Mouse (Mus musculus) embryo, embryonic 10.5 days (tissue): ENCODE results near the gene Lrtm1.

Source experiments
- DNase-seq: peaks from one replicate; pipeline ENCODE4 v3.0.0-alpha.2; 2015; ENCODE audit warnings: low spot score

The Lrtm1 gene

DNA sequence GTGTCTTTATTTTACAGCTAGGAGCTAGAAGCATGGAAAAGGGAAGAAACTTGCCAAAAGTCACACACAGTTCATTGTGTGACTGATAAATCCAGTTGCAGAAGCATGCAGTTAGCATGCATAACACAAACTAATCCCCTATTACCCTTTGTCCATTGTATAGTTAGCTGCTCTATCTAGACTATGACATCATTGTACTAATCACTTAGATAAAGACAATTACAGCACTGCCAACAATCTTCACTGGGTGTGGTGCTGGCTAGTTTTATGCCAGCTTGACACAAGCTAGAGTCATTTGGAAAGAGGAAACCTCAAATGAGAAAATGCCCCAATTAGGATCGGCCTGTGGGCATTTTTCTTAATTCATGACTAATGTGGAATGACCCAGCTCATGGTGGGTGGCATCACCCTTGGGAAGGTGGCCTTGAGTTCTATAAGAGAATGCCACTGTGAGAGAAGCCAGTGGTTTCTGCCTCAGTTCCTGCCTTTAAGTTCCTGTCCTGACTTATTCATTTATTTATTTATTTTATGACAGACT is 13.9 kb downstream of the Lrtm1 start:
- no peak for DNase-seq

DNA sequence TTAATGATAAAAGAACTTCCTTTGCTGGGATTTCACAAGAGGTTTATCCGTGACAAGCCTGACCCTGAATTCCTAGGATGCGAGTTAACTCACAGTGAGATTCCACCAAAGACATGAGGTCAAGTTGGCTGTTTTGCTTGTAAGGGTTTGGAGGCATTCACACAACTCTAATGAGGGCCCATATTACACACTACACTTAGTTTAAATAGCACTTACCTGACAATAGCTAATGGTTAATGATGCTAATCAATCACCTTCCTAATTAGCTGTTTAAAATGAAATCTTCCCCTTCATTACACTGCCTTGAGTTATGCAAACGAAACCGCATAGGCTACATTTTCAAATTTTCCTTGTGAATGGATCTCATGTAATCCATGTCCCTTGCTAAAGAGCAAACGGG is 20.2 kb downstream of the Lrtm1 start:
- no peak for DNase-seq

DNA sequence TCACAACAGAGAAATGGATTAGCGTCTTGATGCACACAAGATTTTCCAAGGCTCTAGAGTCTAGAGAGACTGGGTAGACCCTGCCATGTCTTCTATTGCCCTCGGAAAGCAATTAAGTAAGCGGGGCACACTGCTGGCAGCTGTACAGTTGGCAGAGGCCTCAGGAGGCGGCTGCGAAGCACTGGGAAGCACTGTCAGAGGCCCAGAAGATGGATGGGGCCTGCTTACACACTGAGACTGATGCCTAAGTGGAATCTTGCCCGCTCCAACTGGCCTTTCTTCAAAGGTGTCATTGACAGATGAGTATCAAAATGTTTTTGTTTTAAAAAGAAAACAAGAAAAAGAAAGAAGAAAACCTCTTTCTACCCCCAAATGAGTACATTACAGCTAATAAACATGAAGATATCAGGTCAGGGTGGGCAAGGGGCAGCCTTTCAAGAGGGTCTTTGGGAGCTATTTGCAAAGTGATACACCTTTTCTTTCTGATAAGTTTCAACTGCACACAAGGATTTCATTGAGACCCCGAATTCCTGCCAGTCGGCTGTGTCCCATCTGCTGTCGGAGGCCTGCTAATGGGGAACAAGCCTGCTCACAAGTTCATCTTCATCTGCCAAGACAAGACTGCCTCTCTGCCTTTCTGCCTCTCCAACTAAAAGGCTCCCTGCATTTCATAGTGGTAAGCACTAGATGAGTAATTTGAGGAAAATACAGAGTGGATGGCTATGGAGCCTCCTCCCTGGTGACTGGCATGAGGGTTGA is 22.8 kb downstream of the Lrtm1 start:
- no peak for DNase-seq

DNA sequence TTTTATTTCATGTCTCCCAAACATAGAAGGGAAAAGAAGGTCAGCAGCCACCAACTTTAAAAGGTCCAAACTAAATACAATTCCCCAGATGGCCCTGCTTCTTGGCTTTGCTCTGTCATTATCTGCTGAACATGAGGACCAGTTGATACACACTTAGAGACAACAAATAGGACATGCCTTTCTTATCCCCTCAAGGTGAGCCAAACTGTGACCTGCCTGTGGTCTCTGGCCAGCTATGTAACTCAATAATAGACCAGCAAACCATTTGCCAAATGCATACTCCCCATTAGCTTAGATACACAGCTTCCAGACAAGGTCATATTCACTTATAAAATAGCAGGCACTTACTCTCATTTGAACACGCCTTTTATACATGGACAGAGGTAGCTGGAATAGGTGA is 23.5 kb downstream of the Lrtm1 start:
- DNase-seq, result no peak

DNA sequence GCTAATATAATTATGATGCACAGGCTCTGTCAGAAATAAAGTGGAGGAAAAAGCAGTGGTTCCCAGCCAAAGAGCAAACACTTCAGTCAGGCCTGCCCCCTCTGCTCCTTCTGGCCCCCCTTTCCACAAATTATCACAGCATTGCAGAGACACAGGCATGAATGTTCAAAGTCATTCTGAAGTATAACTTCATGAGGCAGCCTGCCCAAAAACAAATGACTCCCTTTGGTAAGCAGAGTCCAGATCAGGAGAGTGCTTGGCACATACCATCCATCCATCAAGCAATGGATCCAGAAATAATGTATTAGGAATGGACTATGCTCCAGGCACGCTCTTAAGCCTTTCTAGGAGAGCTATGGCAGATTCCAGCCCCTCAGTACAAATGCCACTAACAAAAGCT is 24.3 kb downstream of the Lrtm1 start:
- no peak for DNase-seq

DNA sequence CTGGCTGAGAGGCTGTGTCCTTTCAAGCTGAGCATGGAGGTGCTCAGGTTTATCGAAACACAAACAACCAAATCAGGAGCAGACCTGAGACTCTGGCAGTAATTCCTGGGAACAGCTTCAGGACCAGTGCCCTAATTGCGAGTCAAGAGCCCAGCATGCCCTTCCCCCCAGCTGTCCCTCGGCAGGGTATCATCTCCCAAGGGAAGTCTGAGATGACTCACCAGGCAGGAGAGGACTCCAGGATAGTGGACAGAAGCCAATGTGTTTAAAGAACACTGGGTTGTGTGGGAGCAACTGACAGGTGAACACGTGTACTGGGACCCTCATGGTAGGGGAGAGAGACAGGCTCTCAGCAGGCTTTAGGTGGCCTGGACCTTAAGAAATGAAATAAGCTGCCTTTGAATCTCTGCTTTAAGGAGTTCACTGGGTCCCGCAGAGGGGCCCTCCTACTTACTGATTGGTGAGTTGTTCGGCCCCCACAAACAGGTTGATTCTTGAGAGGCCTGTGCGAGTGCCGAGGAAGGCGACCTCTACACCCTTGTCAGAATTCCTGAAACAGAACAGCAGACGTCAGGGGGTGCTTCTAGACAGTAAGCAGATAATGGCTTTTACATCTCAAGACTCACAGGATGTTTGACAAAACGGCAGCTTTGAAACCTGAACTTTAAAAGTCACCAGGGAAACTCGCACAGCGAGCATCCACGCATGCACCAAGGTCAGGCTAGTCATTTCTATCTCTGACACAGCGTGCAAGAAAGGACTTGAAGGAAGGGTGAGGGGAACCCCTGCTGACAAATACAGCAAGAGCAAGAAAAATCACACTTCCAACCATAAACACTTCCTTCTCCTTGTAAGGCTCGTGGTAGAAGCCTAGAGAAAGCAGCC is 34.2 kb downstream of the Lrtm1 start:
- no peak for DNase-seq

DNA sequence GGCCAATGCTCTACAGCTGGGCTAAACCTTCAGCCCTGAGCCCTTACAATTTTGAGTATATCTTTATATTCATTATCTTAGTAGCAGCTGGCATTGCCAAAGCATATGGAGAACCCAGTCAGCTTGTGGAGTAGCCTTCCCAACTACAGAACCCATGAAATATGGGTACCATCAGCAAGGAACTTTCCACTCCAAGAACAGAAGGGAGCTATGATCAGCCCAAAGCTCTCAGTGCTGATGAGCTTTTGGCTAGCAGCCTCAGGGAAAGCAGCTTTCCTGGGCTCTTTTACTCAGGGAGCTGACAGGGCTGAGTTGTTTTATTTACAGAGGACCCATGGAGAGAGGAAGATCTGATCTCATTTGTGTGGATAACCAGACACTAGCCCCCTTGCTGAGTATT is 42.7 kb downstream of the Lrtm1 start:
- no peak for DNase-seq

DNA sequence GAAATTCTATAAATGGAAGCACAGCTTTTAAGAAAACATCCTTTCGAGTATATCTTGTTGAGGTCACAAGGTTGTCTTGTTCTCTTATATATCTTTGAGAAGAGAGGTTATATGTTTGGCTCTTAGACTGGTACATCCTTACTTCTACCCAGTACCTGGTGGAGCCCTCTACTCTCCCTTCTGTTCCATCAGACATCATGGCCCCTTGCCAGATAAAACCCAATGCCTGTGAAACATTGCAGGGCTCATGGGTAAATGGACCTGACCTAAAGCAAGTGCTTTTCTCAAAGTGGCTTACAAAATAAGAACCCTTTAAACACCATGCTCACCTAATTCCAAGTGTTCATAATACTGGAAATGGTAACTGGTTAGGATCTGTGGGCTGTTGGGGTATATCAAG is 43.5 kb downstream of the Lrtm1 start:
- DNase-seq, result no peak

DNA sequence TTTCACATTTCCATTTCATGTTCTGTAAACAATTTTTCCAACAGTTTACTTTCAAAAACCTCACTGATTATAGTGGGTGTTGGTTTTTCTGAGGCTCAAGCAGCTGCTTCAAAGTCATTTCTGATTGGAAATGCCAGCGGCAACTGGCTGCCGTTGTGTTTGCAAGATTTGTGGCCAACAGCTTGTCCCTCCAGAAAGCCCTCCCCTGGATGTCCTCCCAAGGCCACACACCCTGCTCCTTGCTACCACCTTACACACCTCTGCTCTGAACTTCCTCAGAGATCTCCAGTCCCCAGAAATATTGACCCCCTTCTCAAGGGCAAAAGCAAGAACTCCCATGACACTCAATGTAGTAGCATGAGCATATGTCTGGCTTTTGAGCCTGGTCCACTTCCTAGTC is 44.7 kb downstream of the Lrtm1 start:
- no peak for DNase-seq

DNA sequence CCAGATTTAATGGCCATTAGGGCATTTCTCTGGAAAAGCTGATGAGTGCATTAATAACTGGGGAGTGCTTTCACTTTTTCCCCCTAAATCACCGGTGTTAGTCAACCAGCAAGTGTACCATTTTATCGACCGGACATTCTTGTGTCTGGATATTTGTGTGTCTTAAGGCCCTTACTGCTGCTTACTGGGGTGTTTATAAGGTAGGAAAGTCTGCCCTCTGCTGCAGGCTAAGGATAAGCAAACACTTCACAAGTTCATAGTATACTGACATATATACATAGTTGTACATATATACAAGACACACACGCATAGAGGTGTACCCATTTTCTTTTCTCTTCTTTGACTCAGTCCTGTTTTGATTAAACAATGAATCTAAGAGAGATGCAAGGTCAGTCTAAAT is 55.7 kb downstream of the Lrtm1 start:
- peak; percentile 35 for DNase-seq

DNA sequence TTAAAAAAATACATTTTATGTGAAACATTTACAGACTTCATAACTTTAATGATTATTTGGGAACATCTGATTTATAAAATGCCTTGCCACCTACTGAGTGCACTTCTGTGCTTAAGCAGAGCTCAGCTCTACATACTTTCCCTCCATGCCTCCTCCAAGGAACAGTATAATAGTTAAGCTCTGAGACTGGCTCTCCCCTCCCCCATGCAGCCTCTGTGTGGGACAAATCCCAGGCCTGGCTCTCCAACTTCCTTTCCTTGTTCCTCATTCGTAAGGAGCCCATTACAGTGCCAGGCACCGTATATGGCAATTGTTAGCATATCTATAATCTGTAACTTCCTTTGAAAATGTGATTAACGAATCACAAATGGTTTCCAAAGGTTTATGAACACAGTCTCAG is 59.4 kb downstream of the Lrtm1 start:
- DNase-seq, result no peak

DNA sequence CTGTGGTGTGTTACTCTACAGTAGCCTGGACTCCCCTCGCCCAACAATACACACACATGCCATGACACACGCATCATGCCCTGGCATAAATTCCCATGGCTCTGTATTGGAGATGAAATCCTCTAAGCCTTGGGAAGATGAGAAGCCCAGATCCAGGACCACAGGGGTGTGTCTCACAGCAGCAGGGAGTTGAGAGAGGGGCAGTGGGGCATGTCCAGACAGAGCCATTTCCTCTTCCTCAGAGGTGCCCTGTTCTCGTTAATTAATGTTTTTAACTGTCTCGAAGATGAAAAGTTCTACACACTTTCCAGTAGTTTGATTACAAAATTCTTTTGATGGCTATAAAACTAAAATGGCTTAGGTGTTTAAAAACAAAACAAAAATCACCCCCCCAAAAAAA is 62.2 kb downstream of the Lrtm1 start:
- DNase-seq, result no peak

DNA sequence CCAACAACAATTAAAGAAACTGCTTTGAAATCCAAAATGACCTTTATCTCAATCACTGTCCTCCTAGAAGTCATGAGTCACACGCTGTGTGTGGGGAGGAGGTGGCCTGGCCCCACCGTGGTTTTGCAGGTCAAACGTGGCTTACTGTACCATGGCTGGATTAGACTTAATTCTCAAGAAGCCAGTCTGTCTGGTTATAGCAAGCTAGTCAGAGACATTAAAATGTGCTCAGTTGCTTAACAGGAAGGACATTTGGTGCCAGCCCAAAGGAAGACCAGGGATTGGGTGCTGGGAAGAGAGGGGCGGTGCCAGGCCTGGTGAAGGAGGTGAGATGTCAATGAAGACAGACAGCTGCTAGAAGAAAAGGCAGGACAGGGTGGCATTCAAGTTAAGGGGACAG is 62.6 kb downstream of the Lrtm1 start:
- DNase-seq, result no peak

DNA sequence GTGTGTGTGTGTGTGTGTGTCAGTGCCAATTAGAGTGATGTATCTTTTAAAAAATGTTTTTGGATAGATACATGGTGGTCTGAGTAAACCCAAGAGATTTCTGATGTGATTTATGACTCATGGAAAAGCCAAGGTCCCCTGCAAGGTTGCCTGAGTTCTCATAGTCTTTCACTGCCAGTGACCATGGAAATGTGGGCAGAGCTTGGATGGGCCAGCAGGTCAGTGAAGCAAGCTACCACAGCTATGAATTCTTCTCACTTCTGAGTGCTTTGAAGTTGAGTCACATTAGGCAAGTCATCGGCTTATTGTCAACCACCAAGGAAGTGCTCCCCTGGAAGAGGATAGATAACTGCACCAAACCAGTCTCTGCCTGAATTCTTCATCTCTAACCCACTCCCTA is 64.2 kb downstream of the Lrtm1 start:
- no peak for DNase-seq
